Mouse (Mus musculus): ENCODE data around the gene Msrb1. TPM values are rescaled to one million over a fixed set of nuclear protein-coding genes. Genes with fewer than 3 reads are reported as not detected.

Msrb1 gene
- polyA plus RNA-seq, 1 experiment: 9.3 TPM

DNA sequence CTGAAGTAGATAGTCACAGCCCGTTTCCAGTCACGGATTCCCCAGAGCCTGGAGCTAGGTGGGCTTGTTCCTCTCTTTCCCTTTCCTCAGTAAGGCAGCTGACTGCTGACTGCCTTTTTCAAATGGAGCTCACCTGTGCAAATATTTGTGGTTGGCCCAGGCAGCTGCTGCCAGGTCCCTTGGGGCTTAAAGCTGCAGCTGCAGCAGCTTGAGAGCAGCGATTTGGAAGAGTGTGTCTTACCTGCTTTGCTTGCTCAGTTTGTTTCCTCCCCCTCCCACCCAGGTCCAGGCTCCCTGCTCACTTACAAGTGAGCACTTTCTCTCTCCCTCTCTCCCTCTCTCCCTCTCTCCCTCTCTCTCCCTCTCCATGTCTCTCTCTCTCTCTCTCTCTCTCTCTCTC is 32.7 kb downstream of the Msrb1 start:
- Histone ChIP-seq H3K27ac (ENCODE audit: control insufficient read depth, insufficient read depth, low read depth, low read length) (no peak overlapping the region), H3K4me3 (ENCODE audit: control insufficient read depth, low read depth, low read length) (no peak overlapping the region), H3K36me3 (ENCODE audit: control insufficient read depth, insufficient read depth, low read length) (no peaks in the 10 kb centered on the region), H3K4me1 (ENCODE audit: control insufficient read depth, insufficient read depth, low read length) (no peaks in the 10 kb centered on the region), H3K27me3 (ENCODE audit: control insufficient read depth, insufficient read depth, low read length) (no peaks in the 10 kb centered on the region)
- no peak for TF ChIP-seq CTCF (IDR thresholded peaks at IDR 0.05; ENCODE audit: control insufficient read depth, insufficient read depth, insufficient replicate concordance, low read depth, low read length)
- TF ChIP-seq POLR2A (IDR thresholded peaks at IDR 0.05; ENCODE audit: control insufficient read depth, low read depth, low read length): no peak

DNA sequence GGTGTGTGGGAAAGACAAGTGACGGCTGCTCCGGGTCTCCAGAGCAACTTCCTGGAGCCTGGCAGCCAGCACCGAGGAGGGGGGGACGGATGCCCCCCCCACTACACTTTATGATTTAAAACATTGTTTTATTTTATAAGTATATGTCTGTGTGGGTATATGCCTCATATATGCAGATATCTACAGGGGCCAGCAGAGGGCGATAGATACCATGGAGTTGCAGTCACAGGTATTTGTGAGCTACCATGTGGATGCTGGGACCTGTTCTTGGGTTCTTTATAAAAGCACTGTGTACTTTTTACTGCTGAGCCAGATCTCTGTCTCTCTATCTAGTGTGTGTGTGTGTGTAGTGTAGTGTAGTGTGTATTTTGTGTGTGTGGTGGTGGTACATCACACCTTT is 36.8 kb downstream of the Msrb1 start:
- Histone ChIP-seq H3K4me1 (ENCODE audit: control insufficient read depth, insufficient read depth, low read length) (no peaks in the 10 kb centered on the region), H3K4me3 (ENCODE audit: control insufficient read depth, low read depth, low read length) (no peak overlapping the region), H3K27ac (ENCODE audit: control insufficient read depth, insufficient read depth, low read depth, low read length) (no peak overlapping the region), H3K36me3 (ENCODE audit: control insufficient read depth, insufficient read depth, low read length) (no peaks in the 10 kb centered on the region), H3K27me3 (ENCODE audit: control insufficient read depth, insufficient read depth, low read length) (no peaks in the 10 kb centered on the region)
- TF ChIP-seq POLR2A (IDR thresholded peaks at IDR 0.05; ENCODE audit: control insufficient read depth, low read depth, low read length) (no peak), CTCF (IDR thresholded peaks at IDR 0.05; ENCODE audit: control insufficient read depth, insufficient read depth, insufficient replicate concordance, low read depth, low read length) (no peak)

DNA sequence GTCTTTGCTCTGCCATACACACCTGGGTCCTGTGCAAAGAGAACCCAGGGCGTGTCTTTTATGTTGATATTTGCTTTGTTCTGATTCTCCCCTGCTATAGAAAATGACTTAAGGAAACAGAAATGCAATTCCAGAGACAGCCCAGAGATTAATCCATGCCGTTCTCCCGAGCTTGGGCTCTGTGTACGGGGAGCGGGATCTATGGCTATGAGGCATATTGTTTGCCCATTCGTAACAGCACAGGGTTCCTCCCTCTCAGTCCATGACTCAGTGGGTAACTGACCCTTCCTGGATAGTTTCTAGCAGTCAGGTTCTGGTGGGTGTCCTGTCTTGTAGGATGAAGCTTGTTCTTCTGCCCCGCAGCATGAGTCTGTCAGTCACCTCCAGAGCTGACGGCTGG is 38.7 kb downstream of the Msrb1 start:
- no peaks in the 10 kb centered on the region for H3K4me1 ChIP-seq (ENCODE audit: control insufficient read depth, insufficient read depth, low read length)
- H3K36me3 ChIP-seq (ENCODE audit: control insufficient read depth, insufficient read depth, low read length): no peaks in the 10 kb centered on the region
- no peak for TF ChIP-seq CTCF (IDR thresholded peaks at IDR 0.05; ENCODE audit: control insufficient read depth, insufficient read depth, insufficient replicate concordance, low read depth, low read length)
- no peak for TF ChIP-seq POLR2A (IDR thresholded peaks at IDR 0.05; ENCODE audit: control insufficient read depth, low read depth, low read length)
- H3K27ac ChIP-seq (ENCODE audit: control insufficient read depth, insufficient read depth, low read depth, low read length): no peak overlapping the region
- H3K4me3 ChIP-seq (ENCODE audit: control insufficient read depth, low read depth, low read length): no peak overlapping the region
- no peaks in the 10 kb centered on the region for H3K27me3 ChIP-seq (ENCODE audit: control insufficient read depth, insufficient read depth, low read length)

DNA sequence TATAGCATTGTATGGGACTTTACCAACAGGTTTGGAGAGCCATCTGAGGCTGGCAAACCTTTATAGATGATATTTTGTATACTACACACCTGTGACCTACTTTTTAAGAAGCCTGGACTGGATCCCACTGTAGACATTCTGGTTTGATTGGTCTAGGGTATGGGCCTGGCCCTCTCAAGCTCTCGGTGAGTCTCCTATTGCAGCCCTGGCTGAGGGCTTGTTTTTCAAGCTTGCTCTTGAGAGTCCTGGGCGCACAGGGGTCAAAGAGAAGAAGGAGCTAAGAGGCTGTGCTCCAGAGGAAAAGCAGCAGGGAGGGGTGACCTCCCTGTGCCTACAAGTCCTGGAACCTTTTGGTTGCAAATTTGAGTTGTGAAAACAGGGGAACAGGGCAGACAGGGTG is 40.6 kb downstream of the Msrb1 start:
- no peak overlapping the region for H3K4me3 ChIP-seq (ENCODE audit: control insufficient read depth, low read depth, low read length)
- no peaks in the 10 kb centered on the region for H3K27me3 ChIP-seq (ENCODE audit: control insufficient read depth, insufficient read depth, low read length)
- no peak overlapping the region for H3K27ac ChIP-seq (ENCODE audit: control insufficient read depth, insufficient read depth, low read depth, low read length)
- TF ChIP-seq CTCF (IDR thresholded peaks at IDR 0.05; ENCODE audit: control insufficient read depth, insufficient read depth, insufficient replicate concordance, low read depth, low read length): no peak
- TF ChIP-seq POLR2A (IDR thresholded peaks at IDR 0.05; ENCODE audit: control insufficient read depth, low read depth, low read length): no peak
- no peaks in the 10 kb centered on the region for H3K4me1 ChIP-seq (ENCODE audit: control insufficient read depth, insufficient read depth, low read length)
- H3K36me3 ChIP-seq (ENCODE audit: control insufficient read depth, insufficient read depth, low read length): no peaks in the 10 kb centered on the region

DNA sequence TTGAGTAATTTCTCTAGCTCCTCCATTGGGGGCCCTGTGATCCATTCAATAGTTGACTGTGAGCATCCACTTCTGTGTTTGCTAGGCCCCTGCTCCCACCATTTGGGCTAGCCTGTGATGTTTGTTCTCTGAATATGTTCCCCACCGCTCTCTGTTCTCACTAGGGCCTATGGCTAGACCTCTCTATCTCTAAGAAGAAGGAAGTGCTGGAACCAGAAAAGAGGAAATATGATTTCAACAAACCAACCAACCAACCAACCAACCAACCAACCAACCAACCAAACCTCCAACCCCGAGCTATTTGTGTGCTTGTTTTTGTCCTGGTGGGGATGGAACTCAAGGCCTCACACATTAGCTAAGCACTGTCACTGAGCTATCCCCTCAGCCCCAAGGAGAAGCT is 44.4 kb downstream of the Msrb1 start:
- Histone ChIP-seq H3K36me3 (ENCODE audit: control insufficient read depth, insufficient read depth, low read length) (no peaks in the 10 kb centered on the region), H3K4me1 (ENCODE audit: control insufficient read depth, insufficient read depth, low read length) (no peaks in the 10 kb centered on the region), H3K4me3 (ENCODE audit: control insufficient read depth, low read depth, low read length) (no peak overlapping the region), H3K27ac (ENCODE audit: control insufficient read depth, insufficient read depth, low read depth, low read length) (no peak overlapping the region), H3K27me3 (ENCODE audit: control insufficient read depth, insufficient read depth, low read length) (no peaks in the 10 kb centered on the region)
- TF ChIP-seq POLR2A (IDR thresholded peaks at IDR 0.05; ENCODE audit: control insufficient read depth, low read depth, low read length): no peak
- no peak for TF ChIP-seq CTCF (IDR thresholded peaks at IDR 0.05; ENCODE audit: control insufficient read depth, insufficient read depth, insufficient replicate concordance, low read depth, low read length)

DNA sequence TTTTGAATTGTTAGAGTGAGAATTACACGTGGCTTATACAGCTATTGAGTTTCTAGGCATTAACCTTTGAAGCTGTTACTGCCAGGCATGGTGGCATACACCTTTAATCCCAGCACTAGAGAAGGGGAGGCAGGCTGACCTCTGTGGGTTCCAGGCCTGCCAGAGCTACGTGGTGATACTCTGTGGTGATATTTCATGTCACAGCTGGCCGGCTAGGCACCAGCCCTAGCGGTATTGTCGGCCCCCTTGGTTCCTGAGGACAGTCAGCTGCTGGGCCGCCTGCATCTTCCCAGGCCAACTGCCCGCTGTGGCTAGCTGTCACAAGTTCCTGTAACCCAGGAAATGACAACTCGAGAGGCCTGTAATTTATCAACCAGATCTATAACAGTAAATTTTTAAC is 55.7 kb downstream of the Msrb1 start:
- no peak overlapping the region for H3K27ac ChIP-seq (ENCODE audit: control insufficient read depth, insufficient read depth, low read depth, low read length)
- TF ChIP-seq CTCF (IDR thresholded peaks at IDR 0.05; ENCODE audit: control insufficient read depth, insufficient read depth, insufficient replicate concordance, low read depth, low read length) (no peak), POLR2A (IDR thresholded peaks at IDR 0.05; ENCODE audit: control insufficient read depth, low read depth, low read length) (no peak)
- H3K27me3 ChIP-seq (ENCODE audit: control insufficient read depth, insufficient read depth, low read length): no peaks in the 10 kb centered on the region
- H3K4me1 ChIP-seq (ENCODE audit: control insufficient read depth, insufficient read depth, low read length): no peaks in the 10 kb centered on the region
- H3K36me3 ChIP-seq (ENCODE audit: control insufficient read depth, insufficient read depth, low read length): no peaks in the 10 kb centered on the region
- no peak overlapping the region for H3K4me3 ChIP-seq (ENCODE audit: control insufficient read depth, low read depth, low read length)

Other genes with a start within 250 kb of the Msrb1 start
- 20.6 and 23.9 TPM in 2 replicates for gene Caskin1, start 248.0 kb upstream of the Msrb1 start, polyA plus RNA-seq (2012; rRNA removed)
- 64.4 and 69.4 TPM in 2 replicates for gene Traf7, start 208.7 kb upstream of the Msrb1 start, polyA plus RNA-seq (2012; rRNA removed)
- 0.82 and 1.1 TPM in 2 replicates for gene Rab26, start 202.4 kb upstream of the Msrb1 start, polyA plus RNA-seq (2012; rRNA removed)
- 31.6 and 35.0 TPM in 2 replicates for gene Pkd1, start 186.8 kb upstream of the Msrb1 start, polyA plus RNA-seq (2012; rRNA removed)
- 37.8 and 41.6 TPM in 2 replicates for gene Tsc2, start 104.0 kb upstream of the Msrb1 start, polyA plus RNA-seq (2012; rRNA removed)
- gene Nthl1, start 104.0 kb upstream of the Msrb1 start, polyA plus RNA-seq (2012; rRNA removed): 3.2 and 3.7 TPM in 2 replicates
- gene Slc9a3r2, start 86.3 kb upstream of the Msrb1 start, polyA plus RNA-seq (2012; rRNA removed): 3.3 and 3.9 TPM in 2 replicates
- gene Npw, start 78.2 kb upstream of the Msrb1 start, polyA plus RNA-seq (2012; rRNA removed): 0.19 TPM in 1 of 2 replicates, not detected in the other
- gene Zfp598, start 67.0 kb upstream of the Msrb1 start, polyA plus RNA-seq (2012; rRNA removed): 45.4 and 50.0 TPM in 2 replicates
- gene Syngr3, start 46.7 kb upstream of the Msrb1 start, polyA plus RNA-seq (2012; rRNA removed): 0.20 and 0.30 TPM in 2 replicates
- 144 and 150 TPM in 2 replicates for gene Gfer, start 40.5 kb upstream of the Msrb1 start, polyA plus RNA-seq (2012; rRNA removed)
- 62.1 and 63.2 TPM in 2 replicates for gene Noxo1, start 40.4 kb upstream of the Msrb1 start, polyA plus RNA-seq (2012; rRNA removed)
- 85.4 and 89.5 TPM in 2 replicates for gene Tbl3, start 29.0 kb upstream of the Msrb1 start, polyA plus RNA-seq (2012; rRNA removed)
- 1,124 and 1,208 TPM in 2 replicates for gene Rnf151, start 18.6 kb upstream of the Msrb1 start, polyA plus RNA-seq (2012; rRNA removed)
- 515 and 558 TPM in 2 replicates for gene Rps2, start 18.5 kb upstream of the Msrb1 start, polyA plus RNA-seq (2012; rRNA removed)
- 198 and 211 TPM in 2 replicates for gene Ndufb10, start 12.2 kb upstream of the Msrb1 start, polyA plus RNA-seq (2012; rRNA removed)
- gene Rpl3l, start 8.8 kb upstream of the Msrb1 start, polyA plus RNA-seq (2012; rRNA removed): 0.21 and 1.4 TPM in 2 replicates
- 0.73 and 0.89 TPM in 2 replicates for gene Hs3st6, start 16.3 kb downstream of the Msrb1 start, polyA plus RNA-seq (2012; rRNA removed)
- gene Meiob, start 67.6 kb downstream of the Msrb1 start, polyA plus RNA-seq (2012; rRNA removed): 3.4 and 4.7 TPM in 2 replicates
- 529 and 573 TPM in 2 replicates for gene Hagh, start 103.5 kb downstream of the Msrb1 start, polyA plus RNA-seq (2012; rRNA removed)
- gene Fahd1, start 113.7 kb downstream of the Msrb1 start, polyA plus RNA-seq (2012; rRNA removed): 12.6 and 16.6 TPM in 2 replicates
- 4.0 and 4.2 TPM in 2 replicates for gene Igfals, start 129.4 kb downstream of the Msrb1 start, polyA plus RNA-seq (2012; rRNA removed)
- 125 and 131 TPM in 2 replicates for gene Nubp2, start 149.7 kb downstream of the Msrb1 start, polyA plus RNA-seq (2012; rRNA removed)
- gene Spsb3, start 150.0 kb downstream of the Msrb1 start, polyA plus RNA-seq (2012; rRNA removed): 161 and 177 TPM in 2 replicates
- gene Eme2, start 158.4 kb downstream of the Msrb1 start, polyA plus RNA-seq (2012; rRNA removed): 28.0 and 31.2 TPM in 2 replicates
- 45.9 and 56.7 TPM in 2 replicates for gene Mrps34, start 158.5 kb downstream of the Msrb1 start, polyA plus RNA-seq (2012; rRNA removed)
- gene Nme3, start 159.9 kb downstream of the Msrb1 start, polyA plus RNA-seq (2012; rRNA removed): 9.3 and 15.5 TPM in 2 replicates
- gene Mapk8ip3, start 200.3 kb downstream of the Msrb1 start, polyA plus RNA-seq (2012; rRNA removed): 60.2 and 62.6 TPM in 2 replicates
- gene Jpt2, start 224.0 kb downstream of the Msrb1 start, polyA plus RNA-seq (2012; rRNA removed): 5.4 and 6.5 TPM in 2 replicates

Data from testis, adult 2 months (tissue).